Mouse (Mus musculus) bone marrow macrophage, adult 2 months (primary cell): ENCODE results near the gene Wsb1.
"Not testable (repeated sequence)": the region's sequence is repeated elsewhere in the genome, so short reads cannot be mapped to it uniquely, and the experiment has no call there.

ENCODE experiments used
- CTCF ChIP-seq: IDR thresholded peaks from 2 replicates; pipeline ENCODE4 v1.5.1; 2012; ENCODE audit warnings: low read depth, mild to moderate bottlenecking, low read length, moderate library complexity
- POLR2A ChIP-seq: IDR thresholded peaks from 2 replicates; pipeline ENCODE4 v1.6.1; 2012; ENCODE audit warnings: mild to moderate bottlenecking, low read depth, low read length, borderline replicate concordance

DNA sequence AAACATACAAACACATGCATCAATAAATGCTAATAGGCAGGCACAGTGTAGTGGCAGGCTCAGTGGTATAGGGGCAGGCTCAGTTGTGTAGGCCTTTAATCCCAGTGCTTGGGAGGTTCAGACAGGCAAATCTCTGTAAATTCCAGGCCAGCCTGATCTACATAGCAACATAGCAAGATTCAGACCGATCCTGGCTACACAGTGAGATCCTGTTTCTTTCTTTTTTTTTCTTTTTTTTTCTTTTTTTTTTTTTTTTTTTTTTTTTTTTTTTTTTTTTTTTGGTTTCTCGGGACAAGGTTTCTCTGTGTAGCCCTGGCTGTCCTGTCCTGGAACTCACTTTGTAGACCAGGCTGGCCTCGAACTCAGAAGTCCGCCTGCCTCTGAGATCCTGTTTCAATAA, 5.7 kb upstream of the Wsb1 start:
- TF ChIP-seq POLR2A, CTCF: not testable (repeated sequence)
